Mouse (Mus musculus): ENCODE measurements around the gene Mpp4. TPM values are rescaled to one million over a fixed set of nuclear protein-coding genes. Genes with fewer than 3 reads are reported as not detected.

The Mpp4 gene
- total RNA-seq, 1 experiment from 2014 or later = 1.3 TPM

GRCm38 (mm10) chr1:59101020-59101419, 62.2 kb downstream of the Mpp4 start:
- no peak for ATAC-seq (replicated peaks; ENCODE audit: low read depth, poor library complexity, severe bottlenecking)

DNA sequence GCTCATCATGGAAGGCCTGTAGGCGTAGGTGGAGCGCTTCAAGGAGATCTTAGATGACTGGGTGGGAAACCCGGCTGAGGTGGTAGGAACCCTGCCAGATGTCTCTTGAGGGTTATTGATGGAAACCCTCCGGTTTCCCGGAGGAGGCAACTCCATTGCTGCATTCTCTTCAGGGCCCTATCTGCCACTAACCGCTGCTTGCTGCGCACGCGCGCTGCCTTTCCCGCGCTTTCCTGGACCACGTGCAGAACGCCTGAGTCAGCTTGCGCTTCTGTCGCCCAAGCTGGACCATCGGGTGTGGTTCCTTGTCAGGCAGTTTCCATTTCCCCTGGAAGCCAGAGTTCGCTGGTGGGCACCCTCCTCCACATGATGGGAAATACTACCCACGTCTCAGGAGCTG, 68.5 kb downstream of the Mpp4 start, which contains the start of gene C2cd6:
Gene C2cd6 (minus strand): TSS at position 196 of the 400 bp plus-strand sequence.
- no peak for ATAC-seq (replicated peaks; ENCODE audit: low read depth, poor library complexity, severe bottlenecking)

Other genes starting within 250 kb of the Mpp4 start
- gene Trak2, start 190.0 kb downstream of the Mpp4 start, total RNA-seq (2017) = 21.3 and 33.3 TPM in 2 replicates
- 7.9 and 13.1 TPM in 2 replicates for gene Stradb, start 189.9 kb downstream of the Mpp4 start, total RNA-seq (2017)
- gene C2cd6, start 68.5 kb downstream of the Mpp4 start, total RNA-seq (2017) = not detected in 2 replicates
- 14.3 and 23.7 TPM in 2 replicates for gene Tmem237, start 43.0 kb downstream of the Mpp4 start, total RNA-seq (2017)
- 12.6 and 17.1 TPM in 2 replicates for gene Als2, start 73.8 kb upstream of the Mpp4 start, total RNA-seq (2017)
- gene Cdk15, start 93.5 kb upstream of the Mpp4 start, total RNA-seq (2017) = not detected in 2 replicates

All from common myeloid progenitor, adult 5-6 weeks (primary cell).